Mouse (Mus musculus) forebrain, embryonic 15.5 days (tissue): Measurements from ENCODE around the gene Lime1. TPM values are rescaled to one million over a fixed set of nuclear protein-coding genes. Genes with fewer than 3 reads are reported as not detected.

Experiments used
- polyA plus RNA-seq: library from polyadenylated mRNA; unstranded; fragments of >200 nt; fragmentation: Nextera tagmentation; extraction: Ambion mirVana; gene quantifications from 2 replicates; pipeline ENCODE4 v1.2.1, GENCODE M21; 2015

Lime1 gene
- polyA plus RNA-seq, 1 experiment from 2014 or later: 45.7 TPM

Other genes with a start within 250 kb of the Lime1 start
- gene Kcnq2, start 244.8 kb upstream of the Lime1 start, polyA plus RNA-seq: 45.2 and 46.7 TPM in 2 replicates
- 5.8 and 6.3 TPM in 2 replicates for gene Eef1a2, start 223.1 kb upstream of the Lime1 start, polyA plus RNA-seq
- 512 and 520 TPM in 2 replicates for gene Ppdpf, start 192.8 kb upstream of the Lime1 start, polyA plus RNA-seq
- not detected in 2 replicates for gene Ptk6, start 177.3 kb upstream of the Lime1 start, polyA plus RNA-seq
- gene Srms, start 166.9 kb upstream of the Lime1 start, polyA plus RNA-seq: 0.06 TPM in 1 of 2 replicates, not detected in the other
- gene Fndc11, start 160.1 kb upstream of the Lime1 start, polyA plus RNA-seq: not detected in 2 replicates
- gene Helz2, start 138.1 kb upstream of the Lime1 start, polyA plus RNA-seq: 0.29 and 0.37 TPM in 2 replicates
- gene Gmeb2, start 92.0 kb upstream of the Lime1 start, polyA plus RNA-seq: 20.2 and 20.3 TPM in 2 replicates
- gene Stmn3, start 65.6 kb upstream of the Lime1 start, polyA plus RNA-seq: 960 and 986 TPM in 2 replicates
- 37.5 and 44.1 TPM in 2 replicates for gene Rtel1, start 60.3 kb upstream of the Lime1 start, polyA plus RNA-seq
- gene Zgpat, start 15.2 kb upstream of the Lime1 start, polyA plus RNA-seq: 82.1 TPM in 2 replicates
- 98.3 and 98.4 TPM in 2 replicates for gene Arfrp1, start 14.7 kb upstream of the Lime1 start, polyA plus RNA-seq
- 9.5 and 10.7 TPM in 2 replicates for gene Zbtb46, start 79.3 kb downstream of the Lime1 start, polyA plus RNA-seq
- gene Abhd16b, start 113.1 kb downstream of the Lime1 start, polyA plus RNA-seq: not detected in 2 replicates
- 133 and 141 TPM in 2 replicates for gene Tpd52l2, start 117.1 kb downstream of the Lime1 start, polyA plus RNA-seq
- 199 and 209 TPM in 2 replicates for gene Dnajc5, start 140.4 kb downstream of the Lime1 start, polyA plus RNA-seq
- 61.0 and 63.8 TPM in 2 replicates for gene Uckl1, start 204.8 kb downstream of the Lime1 start, polyA plus RNA-seq
- gene Prpf6, start 211.8 kb downstream of the Lime1 start, polyA plus RNA-seq: 72.1 and 75.4 TPM in 2 replicates
- gene Zfp512b, start 212.7 kb downstream of the Lime1 start, polyA plus RNA-seq: 76.5 and 83.7 TPM in 2 replicates
- gene Samd10, start 219.1 kb downstream of the Lime1 start, polyA plus RNA-seq: 110 and 112 TPM in 2 replicates